ENCODE assay signal across 8 mouse cellular contexts in the genomic region with DNA sequence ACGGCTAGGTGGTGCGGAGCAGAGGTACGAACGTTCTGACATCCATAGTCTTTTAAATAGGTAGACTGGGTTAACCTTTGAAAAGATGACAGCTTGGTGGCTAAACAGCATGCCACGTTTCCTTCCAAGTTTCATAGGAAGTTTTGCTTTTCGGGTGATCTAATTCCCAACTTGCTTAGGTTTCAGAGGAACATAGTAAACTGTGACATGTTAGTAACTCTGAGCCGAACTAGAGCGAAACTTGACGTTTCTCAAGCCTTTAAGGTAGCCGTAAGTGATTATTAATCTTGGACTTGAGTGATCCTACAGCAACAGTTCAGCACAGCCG. TPM values are rescaled to one million over a fixed set of nuclear protein-coding genes. Genes with fewer than 3 reads are reported as not detected.
DNase-seq lines count a peak whose midpoint lies in the region; ATAC-seq and TF ChIP-seq lines count a peak whose summit lies in the region.

No protein-coding gene starts in this region.

- 9% methylated on average over 11 of the region's 11 CpGs for whole genome bisulfite sequencing in embryonic facial prominence, embryonic 10.5 days
- 4% methylated on average over 11 of the region's 11 CpGs for WGBS in intestine, embryonic 14.5 days
- WGBS in neural tube, embryonic 12.5 days: 9% methylated on average over 11 of the region's 11 CpGs

- DNase-seq in left cerebral cortex, adult 2 months (ENCODE audit: extremely low spot score in 1 of 2, low spot score in 2 of 2): no peak
- DNase-seq in left cerebral cortex, postnatal 25 days (ENCODE audit: low spot score in 2 of 2): no peak
- no peak for DNase-seq in embryonic facial prominence, embryonic 10.5 days (ENCODE audit: low spot score)
- DNase-seq in intestine, embryonic 14.5 days (ENCODE audit: low spot score): no peak
- no peak for DNase-seq in cerebellum, adult 11-12 months
- DNase-seq in urinary bladder, postnatal 36 days (ENCODE audit: low spot score in 2 of 2): no peak
- no peak for DNase-seq in gastrocnemius, adult 8-10 months (ENCODE audit: low spot score in 2 of 2)

- TF ChIP-seq CTCF in left cerebral cortex, adult 2 months (IDR thresholded peaks at IDR 0.05): no peak

- peak overlapping the region; percentile 80 for H3K9ac ChIP-seq in intestine, embryonic 14.5 days (ENCODE audit: low read length)
- peak overlapping the region; percentile 87 for H3K9ac ChIP-seq in neural tube, embryonic 12.5 days

- H3K4me3 ChIP-seq in left cerebral cortex, adult 2 months: peak overlapping the region; percentile 92
- H3K4me3 ChIP-seq in embryonic facial prominence, embryonic 10.5 days: peak overlapping the region; percentile 92
- H3K4me3 ChIP-seq in intestine, embryonic 14.5 days (ENCODE audit: low read depth, low read length): peak overlapping the region; percentile 85
- peak overlapping the region; percentile 83 for H3K4me3 ChIP-seq in neural tube, embryonic 12.5 days

- intact Hi-C loops in left cerebral cortex, adult 2 months (cut with DNase I): no loop called here
- intact Hi-C loops in left cerebral cortex, postnatal 25 days (cut with DNase I): loop anchor here (5.0 kb wide), 1 partner anchor 412 kb away; a partner anchor contains a TSS

- peak overlapping the region; percentile 96 for H3K27ac ChIP-seq in left cerebral cortex, adult 2 months
- peak overlapping the region; percentile 90 for H3K27ac ChIP-seq in embryonic facial prominence, embryonic 10.5 days (replicated peaks)
- peak overlapping the region; percentile 86 for H3K27ac ChIP-seq in intestine, embryonic 14.5 days (ENCODE audit: low read depth)
- peak overlapping the region; percentile 86; the same call in 1 of the 2 replicates for H3K27ac ChIP-seq in neural tube, embryonic 12.5 days

- no peak for ATAC-seq in intestine, embryonic 14.5 days (replicated peaks; ENCODE audit: low FRiP score, low TSS enrichment, low read depth)
- no peak for ATAC-seq in neural tube, embryonic 12.5 days (ENCODE audit: low FRiP score, low read depth)

- no peaks in the 10 kb centered on the region for H3K27me3 ChIP-seq in embryonic facial prominence, embryonic 10.5 days (replicated peaks; ENCODE audit: low read depth, poor library complexity, severe bottlenecking)
- no peaks in the 10 kb centered on the region for H3K27me3 ChIP-seq in intestine, embryonic 14.5 days (replicated peaks; ENCODE audit: control insufficient read depth, insufficient read depth, low read length)
- no peaks in the 10 kb centered on the region for H3K27me3 ChIP-seq in neural tube, embryonic 12.5 days (replicated peaks)

- H3K36me3 ChIP-seq in embryonic facial prominence, embryonic 10.5 days (replicated peaks): peaks cover 14% of the 10 kb centered on the region; the same call in 1 of the 2 replicates
- H3K36me3 ChIP-seq in intestine, embryonic 14.5 days (ENCODE audit: control insufficient read depth, insufficient read depth, low read length): 0 out of 2 replicates have a peak, but pooled peaks cover 3% of the 10 kb centered on the region
- H3K36me3 ChIP-seq in neural tube, embryonic 12.5 days: peaks cover 4% of the 10 kb centered on the region; the same call in 1 of the 2 replicates

- H3K9me3 ChIP-seq in embryonic facial prominence, embryonic 10.5 days: no peaks in the 10 kb centered on the region
- no peaks in the 10 kb centered on the region for H3K9me3 ChIP-seq in intestine, embryonic 14.5 days (ENCODE audit: control insufficient read depth, low read length)
- no peaks in the 10 kb centered on the region for H3K9me3 ChIP-seq in neural tube, embryonic 12.5 days

- peak overlapping the region; percentile 83 for H3K4me2 ChIP-seq in intestine, embryonic 14.5 days (ENCODE audit: low read length)
- peak overlapping the region; percentile 64 for H3K4me2 ChIP-seq in neural tube, embryonic 12.5 days (replicated peaks)

- H3K4me1 ChIP-seq in embryonic facial prominence, embryonic 10.5 days: peaks cover 15% of the 10 kb centered on the region
- peaks cover 8% of the 10 kb centered on the region; the same call in 1 of the 2 replicates for H3K4me1 ChIP-seq in intestine, embryonic 14.5 days (replicated peaks; ENCODE audit: control insufficient read depth, insufficient read depth, low read length)
- H3K4me1 ChIP-seq in neural tube, embryonic 12.5 days: peaks cover 11% of the 10 kb centered on the region

RNA-seq across cellular contexts. Expression of a gene that starts 0.8 kb away (rescaled TPM):
- 10 to 100 TPM; 42.0 to 47.0 TPM for total RNA-seq in left cerebral cortex, adult 2 months (2021)
- total RNA-seq in left cerebral cortex, postnatal 25 days (2021): 10 to 100 TPM; 42.8 to 46.1 TPM
- 30.0 and 30.8 TPM in 2 replicates for polyA plus RNA-seq in embryonic facial prominence, embryonic 10.5 days (2016; fragmentation: Nextera tagmentation; extraction: Ambion mirVana)
- 30.9 and 31.7 TPM in 2 replicates for polyA plus RNA-seq in intestine, embryonic 14.5 days (2014; fragmentation: Nextera tagmentation; extraction: Ambion mirVana)
- polyA plus RNA-seq in neural tube, embryonic 12.5 days (2016; fragmentation: Nextera tagmentation; extraction: Ambion mirVana): 49.9 and 54.8 TPM in 2 replicates
- 10 to 100 TPM; 20.5 to 23.3 (median 21.9) TPM for total RNA-seq in gastrocnemius, adult 8-10 months (2022)

RNA-seq across cellular contexts. Expression of a gene that starts 0.8 kb away (rescaled TPM):
- 10 to 100 TPM; 43.7 to 51.8 TPM for total RNA-seq in left cerebral cortex, adult 2 months (2021)
- total RNA-seq in left cerebral cortex, postnatal 25 days (2021): 10 to 100 TPM; 45.0 to 50.4 TPM
- 12.2 and 14.9 TPM in 2 replicates for polyA plus RNA-seq in embryonic facial prominence, embryonic 10.5 days (2016; fragmentation: Nextera tagmentation; extraction: Ambion mirVana)
- polyA plus RNA-seq in intestine, embryonic 14.5 days (2014; fragmentation: Nextera tagmentation; extraction: Ambion mirVana): 18.9 and 19.4 TPM in 2 replicates
- polyA plus RNA-seq in neural tube, embryonic 12.5 days (2016; fragmentation: Nextera tagmentation; extraction: Ambion mirVana): 21.8 and 26.3 TPM in 2 replicates
- 1 to 10 TPM; 4.0 to 5.5 (median 4.6) TPM for total RNA-seq in gastrocnemius, adult 8-10 months (2022)

Comparison
In these comparisons a context has a peak if more than half of its experiments do, and no peak if none do; other contexts are left out.
1. RNA of a gene that starts 0.8 kb away (total RNA-seq): 43.7 to 51.8 TPM in left cerebral cortex, adult 2 months and 45.0 to 50.4 TPM in left cerebral cortex, postnatal 25 days; 4.0 to 5.5 TPM in gastrocnemius, adult 8-10 months; every median in the first group is over 4 times any median in the second.
2. Peak in every context shown above with its lines, with median percentiles within 50 percentile points of each other: H3K27ac ChIP-seq and H3K4me3 ChIP-seq.